Mouse (Mus musculus): ENCODE measurements at regions not wholly inside any gene's neighbourhood (a gene's known extent, or its start where the extent isn't known, plus 50 kb on each side); places are given as distances from the start of the nearest gene placed in this dataset.

GRCm38 (mm10) chr17:9892141-9892540, 222.6 kb upstream of the Pabpc6 start:
- TF ChIP-seq MAFK (IDR thresholded peaks at IDR 0.05; ENCODE audit: insufficient replicate concordance, low read length) (no peak), JUND (conservative IDR thresholded peaks at IDR 0.05; ENCODE audit: low read depth, low read length) (no peak), GABPA (IDR thresholded peaks at IDR 0.05; ENCODE audit: insufficient replicate concordance, low read depth, low read length) (no peak), EP300 (IDR thresholded peaks at IDR 0.05; ENCODE audit: low read length) (no peak), KAT2A (IDR thresholded peaks at IDR 0.05; ENCODE audit: insufficient replicate concordance, low read length) (no peak), BHLHE40 (IDR thresholded peaks at IDR 0.05; ENCODE audit: low read depth, low read length) (no peak), POLR2AphosphoS2 (IDR thresholded peaks at IDR 0.05; ENCODE audit: low read depth, low read length) (no peak), MAZ (IDR thresholded peaks at IDR 0.05; ENCODE audit: low read depth, low read length) (no peak)
- no peaks in the 10 kb centered on the region for H3K27me3 ChIP-seq (replicated peaks)
- H3K4me1 ChIP-seq (ENCODE audit: control insufficient read depth in 1 of 2, insufficient read depth in 2 of 2) = no peaks in the 10 kb centered on the region
- no peaks in the 10 kb centered on the region for H3K36me3 ChIP-seq (replicated peaks in 1 of 2; ENCODE audit: control insufficient read depth in 1 of 2, insufficient read depth in 1 of 2, low read length in 1 of 2)
- no peaks in the 10 kb centered on the region for H3K9me3 ChIP-seq (replicated peaks; ENCODE audit: low read length)
- no peak overlapping the region for H3K4me3 ChIP-seq (replicated peaks in 1 of 3; ENCODE audit: low read depth in 2 of 3, low read length in 2 of 3, poor library complexity in 1 of 3)
- in situ Hi-C loops (cut with MboI; ENCODE audit: low pct_ligation_motif_present, low pct_unique_long_range_greater_than_20kb, low sequenced_read_pairs) (loop anchor here (25.0 kb wide), 1 partner anchor 420 kb away; the partner anchor contains the start of gene Qk), dilution Hi-C loops (cut with MboI; ENCODE audit: extremely low pct_ligation_motif_present, extremely low pct_unique_long_range_greater_than_20kb, low sequenced_read_pairs) (no loop called here)
- H3K4me2 ChIP-seq (ENCODE audit: insufficient read depth, low read depth, poor library complexity, severe bottlenecking) = no peak overlapping the region
- no peak overlapping the region for H3K9ac ChIP-seq (ENCODE audit: insufficient read depth, low read depth)
- no peak for DNase-seq (ENCODE audit: extremely low read depth)
- H3K27ac ChIP-seq (ENCODE audit: insufficient read depth, low read depth) = no peak overlapping the region
- no peaks in the 10 kb centered on the region for H3K79me2 ChIP-seq (replicated peaks; ENCODE audit: control insufficient read depth, extremely low read depth, insufficient read depth, poor library complexity, severe bottlenecking)

GRCm38 (mm10) chr17:9888494-9888893, 219.0 kb upstream of the Pabpc6 start:
- Histone ChIP-seq H3K27ac (ENCODE audit: insufficient read depth, low read depth) (no peak overlapping the region), H3K9ac (ENCODE audit: insufficient read depth, low read depth) (no peak overlapping the region), H3K4me3 (replicated peaks in 1 of 3; ENCODE audit: low read depth in 2 of 3, low read length in 2 of 3, poor library complexity in 1 of 3) (no peak overlapping the region), H3K4me2 (ENCODE audit: insufficient read depth, low read depth, poor library complexity, severe bottlenecking) (no peak overlapping the region), H3K79me2 (replicated peaks; ENCODE audit: control insufficient read depth, extremely low read depth, insufficient read depth, poor library complexity, severe bottlenecking) (no peaks in the 10 kb centered on the region), H3K27me3 (replicated peaks) (no peaks in the 10 kb centered on the region), H3K9me3 (replicated peaks; ENCODE audit: low read length) (no peaks in the 10 kb centered on the region), H3K36me3 (replicated peaks in 1 of 2; ENCODE audit: control insufficient read depth in 1 of 2, insufficient read depth in 1 of 2, low read length in 1 of 2) (no peaks in the 10 kb centered on the region), H3K4me1 (ENCODE audit: control insufficient read depth in 1 of 2, insufficient read depth in 2 of 2) (0 out of 4 replicates have a peak, but pooled peaks cover 0 to 3% of the 10 kb centered on the region in 2 experiments)
- in situ Hi-C loops (cut with MboI; ENCODE audit: low pct_ligation_motif_present, low pct_unique_long_range_greater_than_20kb, low sequenced_read_pairs) = loop anchor here (25.0 kb wide), 1 partner anchor 424 kb away; the partner anchor contains the start of gene Qk
- dilution Hi-C loops (cut with MboI; ENCODE audit: extremely low pct_ligation_motif_present, extremely low pct_unique_long_range_greater_than_20kb, low sequenced_read_pairs) = no loop called here
- no peak for DNase-seq (ENCODE audit: extremely low read depth)
- TF ChIP-seq CHD1 (IDR thresholded peaks at IDR 0.05; ENCODE audit: low read depth, low read length) = no peak
- TF ChIP-seq HCFC1 (IDR thresholded peaks at IDR 0.05; ENCODE audit: low read depth, low read length) = no peak
- TF ChIP-seq ELF1 (IDR thresholded peaks at IDR 0.05; ENCODE audit: low read depth, low read length) = no peak
- TF ChIP-seq ZC3H11A (IDR thresholded peaks at IDR 0.05; ENCODE audit: low read depth, low read length) = no peak
- TF ChIP-seq MAZ (IDR thresholded peaks at IDR 0.05; ENCODE audit: low read depth, low read length) = no peak
- no peak for TF ChIP-seq MYC (IDR thresholded peaks at IDR 0.05; ENCODE audit: low read depth, low read length)
- TF ChIP-seq USF1 (IDR thresholded peaks at IDR 0.05; ENCODE audit: low read depth, low read length) = no peak
- no peak for TF ChIP-seq TCF12 (IDR thresholded peaks at IDR 0.05; ENCODE audit: low read depth, low read length)
